Mouse (Mus musculus): ENCODE measurements around the gene Trpm3.
A peak's percentile ranks its signal among the peaks of the same experiment; 100 is the strongest.

The Trpm3 gene

DNA sequence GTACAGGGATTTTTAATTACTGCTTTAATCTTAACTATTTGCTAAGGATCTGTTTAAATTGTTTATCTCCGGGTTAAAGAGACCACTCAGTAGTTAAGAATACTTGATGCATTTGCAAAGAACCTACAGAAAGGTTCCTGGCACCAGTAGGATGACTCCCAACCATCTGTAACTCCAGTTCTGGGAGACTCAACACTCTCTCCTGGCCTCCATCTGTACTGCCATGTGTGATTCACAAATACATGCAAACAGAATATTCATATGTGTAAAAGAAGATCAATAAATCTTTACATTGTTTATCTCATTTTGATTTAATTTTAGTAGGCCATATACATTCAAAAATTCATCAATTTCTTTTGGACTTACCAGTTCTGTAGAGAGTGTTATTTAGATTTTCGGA is 731.0 kb downstream of the Trpm3 start:
- DNase-seq: no peak

DNA sequence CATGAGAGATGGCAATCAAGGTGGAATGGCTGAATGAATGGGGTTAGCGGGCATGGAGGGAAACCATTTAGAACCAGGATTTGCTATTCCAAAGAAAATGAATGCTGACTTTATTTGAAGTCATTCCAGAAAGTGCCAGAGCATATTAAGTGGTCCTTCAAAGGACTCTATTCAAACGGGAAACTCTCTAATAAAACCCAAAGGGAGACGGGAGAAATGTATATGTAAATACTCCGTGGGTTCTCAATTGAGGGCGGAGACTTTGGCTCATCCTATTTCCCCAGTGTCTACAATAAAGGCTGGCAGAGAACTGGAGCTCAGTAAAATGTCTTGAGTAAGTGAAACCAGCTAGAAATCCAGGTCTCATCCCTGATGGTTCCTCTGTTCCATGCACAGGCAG is 733.6 kb downstream of the Trpm3 start:
- DNase-seq: no peak

DNA sequence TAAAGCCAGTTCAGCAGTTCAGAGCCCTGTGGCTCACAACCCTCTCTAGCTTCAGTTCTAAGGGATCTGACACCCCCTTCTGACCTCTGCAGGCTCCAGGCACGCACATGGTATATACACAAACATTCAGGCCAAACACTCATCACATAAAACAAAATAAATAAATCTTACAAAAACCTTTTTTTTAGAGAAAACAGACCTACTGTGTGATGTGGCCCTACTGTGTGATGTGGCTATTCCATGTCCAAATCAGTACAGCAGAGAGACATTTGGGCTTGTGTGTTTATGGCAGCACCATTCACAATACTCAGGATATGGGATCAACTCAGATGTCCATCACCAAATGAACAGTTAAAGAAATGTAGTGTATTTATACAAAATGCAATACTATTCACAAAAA is 741.4 kb downstream of the Trpm3 start:
- no peak for DNase-seq

DNA sequence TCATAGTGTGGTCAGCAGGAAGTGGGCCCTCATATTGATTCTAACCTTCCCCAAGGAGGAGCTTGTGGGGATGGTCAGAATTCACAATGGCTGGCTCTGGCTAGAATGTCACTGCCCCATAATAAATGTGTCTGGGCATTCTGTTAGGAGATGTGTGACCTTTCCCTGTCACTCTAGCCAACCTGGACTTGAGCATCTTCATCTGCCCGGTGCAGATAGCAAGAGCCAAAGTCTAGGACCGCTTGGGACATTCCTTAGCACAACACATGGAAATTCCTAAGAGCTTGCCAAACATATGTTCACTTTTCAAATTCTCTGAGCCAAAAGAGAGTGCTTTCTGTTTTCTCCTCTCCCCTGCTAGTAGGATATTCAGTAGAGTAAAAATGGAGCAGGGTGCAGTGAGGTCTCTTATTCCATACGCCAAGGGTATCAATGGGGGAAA is 743.8 kb downstream of the Trpm3 start:
- peak; percentile 96 for DNase-seq

DNA sequence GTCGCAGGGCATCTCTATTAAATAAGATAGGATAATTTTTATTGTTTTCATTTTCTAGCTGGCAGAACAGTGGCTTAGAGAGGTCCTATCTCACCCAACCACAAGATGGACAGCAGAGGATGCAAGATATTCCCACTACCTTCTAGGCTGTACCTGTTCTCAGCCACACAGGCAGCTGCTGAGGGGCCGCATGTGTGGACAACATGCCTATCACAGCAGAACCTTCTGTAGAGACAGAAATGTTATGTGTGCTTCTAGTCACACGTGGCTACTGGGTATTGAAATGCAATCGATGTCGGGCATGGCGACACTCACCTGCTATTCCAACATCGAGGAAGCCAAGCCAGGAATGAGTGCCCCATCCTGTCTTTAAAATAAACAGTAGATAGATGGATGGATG is 744.3 kb downstream of the Trpm3 start:
- DNase-seq: no peak

DNA sequence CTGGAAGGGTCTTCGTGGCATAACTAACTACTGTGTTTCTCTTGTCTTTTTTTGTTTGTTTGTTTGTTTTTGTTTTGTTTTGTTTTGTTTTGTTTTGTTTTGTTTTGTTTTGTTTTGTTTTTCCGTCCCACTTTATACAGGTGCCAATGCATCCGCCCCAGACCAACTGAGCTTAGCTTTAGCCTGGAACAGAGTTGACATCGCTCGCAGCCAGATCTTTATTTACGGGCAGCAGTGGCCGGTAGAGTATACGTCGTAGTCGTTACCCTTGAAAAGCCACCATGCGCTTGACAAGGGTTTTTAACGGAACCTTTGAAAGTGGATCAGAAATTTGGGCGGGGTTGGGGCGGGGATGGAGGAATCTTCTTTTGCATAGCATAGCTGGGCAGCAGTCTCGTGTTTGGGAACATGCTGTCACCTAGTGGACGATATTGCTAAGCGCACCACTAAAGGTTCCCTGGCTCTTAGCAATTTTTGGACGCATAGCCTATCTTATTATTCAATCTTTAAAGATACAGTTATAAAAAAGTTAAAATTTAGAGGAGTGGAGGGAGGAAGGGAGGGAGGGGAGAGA is 745.0 kb downstream of the Trpm3 start:
- peak; percentile 94 for DNase-seq

DNA sequence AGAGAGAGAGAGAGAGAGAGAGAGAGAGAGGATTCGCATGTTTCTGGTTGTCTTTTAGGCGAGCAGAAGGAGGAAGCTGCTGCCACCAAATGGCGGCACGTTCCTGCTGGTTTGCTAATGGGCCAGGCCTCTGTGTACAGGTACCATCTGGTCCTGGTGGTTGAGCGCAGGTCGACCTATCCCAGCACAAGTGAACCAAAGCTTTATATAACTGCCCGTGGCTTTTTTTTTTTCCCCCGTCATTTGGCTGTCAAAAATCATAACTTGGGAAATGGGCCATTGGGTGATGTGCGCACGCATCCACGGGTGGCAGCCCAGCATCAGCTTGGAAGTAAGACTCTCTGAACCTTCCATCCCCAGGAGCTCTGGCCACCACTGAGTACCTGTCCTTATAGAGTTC is 745.5 kb downstream of the Trpm3 start:
- DNase-seq: peak; percentile 98

DNA sequence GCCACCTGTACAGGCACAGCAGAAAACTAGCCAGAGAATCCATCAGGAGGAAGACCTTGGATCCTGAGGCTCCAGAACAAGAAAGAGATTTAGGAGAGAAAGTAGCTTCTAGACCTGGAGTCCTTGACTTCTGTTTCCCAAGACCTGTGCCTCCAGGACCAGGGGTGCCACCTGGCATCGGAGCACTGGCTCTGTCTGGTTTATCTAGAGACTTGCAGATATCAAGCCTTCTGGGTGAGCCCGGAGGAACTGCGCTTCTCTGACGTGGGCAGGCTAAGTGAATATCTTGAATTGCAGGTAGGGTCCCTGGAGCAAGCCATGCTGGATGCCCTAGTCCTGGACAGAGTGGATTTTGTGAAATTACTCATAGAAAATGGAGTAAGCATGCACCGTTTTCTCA is 746.2 kb downstream of the Trpm3 start:
- no peak for DNase-seq

DNA sequence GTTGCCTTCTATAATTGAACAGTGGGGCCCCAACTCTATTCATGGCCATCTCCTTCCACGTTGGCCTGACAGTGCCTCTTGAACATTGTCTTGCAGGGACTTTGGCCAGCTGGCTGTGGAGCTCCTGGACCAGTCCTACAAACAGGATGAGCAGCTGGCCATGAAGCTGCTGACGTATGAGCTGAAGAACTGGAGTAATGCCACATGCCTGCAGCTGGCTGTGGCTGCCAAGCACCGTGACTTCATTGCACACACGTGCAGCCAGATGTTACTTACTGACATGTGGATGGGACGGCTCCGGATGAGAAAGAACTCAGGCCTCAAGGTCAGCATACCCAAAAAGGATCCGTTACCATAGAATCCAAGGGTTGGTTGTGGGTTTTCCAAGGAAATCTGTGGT is 763.0 kb downstream of the Trpm3 start:
- DNase-seq: no peak

DNA sequence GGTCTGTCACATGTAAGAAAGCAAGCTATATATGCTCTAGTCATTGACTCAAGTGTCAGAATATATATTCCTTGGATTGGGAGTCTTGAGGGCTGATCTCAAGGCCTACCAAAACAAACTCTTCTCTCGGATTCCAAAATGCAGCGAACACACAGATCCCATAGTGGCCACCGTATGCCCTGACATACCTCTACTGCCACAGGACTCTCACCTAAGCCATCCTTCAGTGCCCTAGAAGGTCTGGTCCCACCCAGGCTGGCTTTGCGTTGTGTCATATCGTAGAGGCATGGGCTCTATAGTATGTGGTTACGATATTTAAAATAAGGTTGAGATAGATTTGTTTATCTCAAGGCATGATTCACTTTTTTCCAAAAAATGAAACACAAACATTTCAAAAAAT is 763.5 kb downstream of the Trpm3 start:
- DNase-seq: no peak

DNA sequence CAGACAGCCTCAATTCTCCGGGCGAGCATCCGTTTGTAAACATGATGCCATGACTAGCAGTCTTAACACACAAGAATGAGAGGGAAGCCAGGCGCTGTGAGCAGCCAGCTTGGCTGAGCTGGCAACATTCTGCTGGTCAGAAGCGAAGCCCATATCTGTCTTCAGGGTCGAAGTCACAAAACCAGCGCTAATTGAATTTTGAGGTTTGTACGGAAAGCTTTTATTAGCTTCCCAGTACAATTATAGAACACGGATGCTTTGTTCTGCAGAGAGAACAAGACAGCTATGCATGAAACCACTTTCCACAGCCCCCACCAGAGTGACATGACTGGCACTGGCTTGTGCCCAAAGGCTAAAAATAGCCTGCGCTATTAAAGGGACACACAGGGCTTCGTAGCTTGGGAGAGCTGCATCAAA is 766.2 kb downstream of the Trpm3 start:
- DNase-seq: peak; percentile 92

DNA sequence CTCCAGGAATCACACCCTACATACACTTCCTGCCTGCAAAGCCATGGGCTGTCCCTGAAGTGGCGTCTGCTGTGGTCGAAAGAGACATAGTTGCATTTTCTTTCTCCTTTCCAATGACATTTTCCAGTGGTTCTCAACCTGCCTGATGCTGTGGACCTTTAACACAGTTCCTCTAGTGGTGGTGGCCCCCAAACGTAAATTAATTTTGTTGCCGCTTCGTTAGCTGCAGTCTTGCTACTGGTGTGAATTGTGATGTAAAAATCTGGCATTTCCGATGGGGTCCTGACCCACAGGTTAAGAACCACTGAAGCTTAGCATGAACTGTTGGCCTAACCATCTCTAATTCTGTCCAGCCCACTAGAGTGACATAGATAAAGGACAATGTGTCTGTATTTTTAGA is 771.8 kb downstream of the Trpm3 start:
- DNase-seq: no peak

DNA sequence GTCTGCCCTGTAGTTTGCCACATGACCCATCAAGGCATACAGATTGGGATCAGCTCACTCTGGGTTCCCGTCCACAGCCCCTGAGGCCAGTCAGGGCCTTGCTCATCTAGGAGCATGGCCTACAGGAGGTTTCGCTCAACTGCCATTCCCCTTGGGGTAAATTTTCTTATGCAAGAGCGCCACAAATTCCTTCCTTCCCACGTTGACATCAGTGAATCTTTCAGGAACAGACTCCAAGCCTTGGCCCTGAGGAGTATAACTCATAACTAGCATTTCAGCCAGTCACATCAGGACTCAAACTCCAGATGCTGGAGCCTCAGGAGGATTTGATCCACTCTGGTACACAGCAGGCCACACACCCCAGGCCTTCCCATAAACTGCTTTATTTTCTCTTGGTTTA is 774.1 kb downstream of the Trpm3 start:
- DNase-seq: no peak

DNA sequence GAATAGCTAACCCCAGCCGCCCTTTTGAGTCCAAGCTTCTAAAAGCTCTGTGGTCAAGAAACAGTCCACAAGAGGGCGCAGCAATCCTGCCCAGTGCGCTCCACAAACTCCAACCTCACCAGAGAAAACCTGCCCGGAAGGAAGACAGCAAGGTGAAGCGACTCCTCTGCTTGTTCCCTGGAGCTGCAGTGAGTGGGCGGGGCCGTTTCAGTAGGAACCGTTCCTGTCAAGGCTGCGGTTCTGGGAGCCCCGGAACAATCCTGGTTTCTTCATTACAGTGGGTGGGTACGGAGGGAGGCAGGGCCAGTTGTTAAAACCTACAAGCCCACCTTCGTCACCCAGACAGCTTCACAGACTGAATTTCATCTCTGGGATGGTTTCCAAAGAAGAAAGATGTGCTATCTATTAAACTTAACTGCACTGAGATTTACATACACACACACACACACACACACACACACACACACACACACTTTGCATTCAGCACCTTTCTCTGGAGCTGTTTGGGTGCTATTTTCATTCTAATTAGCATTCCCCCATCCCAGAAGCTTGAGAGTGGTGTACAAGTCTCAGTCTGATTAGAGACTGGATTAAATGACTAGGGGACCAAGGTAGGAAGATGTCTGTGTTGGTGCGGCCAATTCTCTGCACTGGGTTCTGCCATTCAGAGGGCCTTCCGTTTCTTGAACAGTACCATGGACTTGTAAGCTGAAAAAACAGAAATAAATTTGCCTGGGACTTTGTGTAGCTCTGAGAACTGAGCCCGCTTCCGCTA is 777.2 kb downstream of the Trpm3 start:
- DNase-seq: peak; percentile 95

DNA sequence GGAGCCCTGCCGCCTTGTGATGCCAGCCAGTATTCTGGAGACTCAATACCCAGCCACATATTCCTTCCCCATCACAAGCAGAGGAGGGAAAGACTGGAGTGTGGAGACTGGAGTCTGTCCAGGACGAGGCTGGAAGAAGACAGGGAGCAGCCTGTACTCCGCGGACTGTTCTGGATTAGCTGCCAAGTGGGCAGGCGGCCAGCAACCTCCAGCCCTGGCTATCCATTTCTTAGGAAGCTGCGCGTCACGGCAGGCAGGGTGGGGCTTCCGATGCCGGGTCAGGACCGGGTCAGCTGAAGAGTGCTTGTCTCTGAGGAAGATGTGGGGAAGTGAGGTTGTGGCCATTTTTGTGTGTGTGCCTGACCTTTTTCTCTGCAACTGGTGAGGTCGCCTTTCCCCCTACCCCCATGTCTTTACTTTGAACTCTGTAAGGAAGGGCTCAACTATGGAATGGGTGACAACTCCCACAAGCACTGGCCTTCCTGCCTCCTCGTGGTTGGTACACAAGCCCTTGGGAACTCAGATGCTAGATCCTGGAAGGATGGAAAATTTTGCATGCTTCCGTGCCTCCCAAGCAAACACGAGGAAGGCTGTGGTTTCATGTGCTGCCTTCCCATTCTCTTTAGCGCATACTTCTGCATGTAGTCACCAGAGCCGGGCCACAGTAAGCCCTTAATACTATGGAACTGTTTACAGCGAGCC is 777.9 kb downstream of the Trpm3 start:
- DNase-seq: peak; percentile 99

DNA sequence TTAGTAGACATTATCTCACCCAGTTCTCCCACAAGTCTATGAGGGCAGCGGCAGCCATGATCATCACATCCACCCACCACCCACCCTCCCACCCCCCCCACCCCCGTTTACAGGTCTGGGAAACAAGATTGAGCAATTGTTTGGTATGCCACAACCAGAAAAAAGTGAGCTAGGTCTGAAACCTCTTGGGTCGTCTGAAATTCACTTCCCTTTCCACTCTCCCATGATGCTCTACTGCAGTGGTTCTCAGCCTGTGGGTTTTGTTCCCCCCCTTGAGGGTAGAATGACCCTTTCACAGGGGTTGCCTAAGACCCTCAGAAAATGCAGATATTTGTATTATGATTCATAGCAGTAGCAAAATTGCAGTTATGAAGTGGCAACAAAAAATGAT is 778.5 kb downstream of the Trpm3 start:
- no peak for DNase-seq

DNA sequence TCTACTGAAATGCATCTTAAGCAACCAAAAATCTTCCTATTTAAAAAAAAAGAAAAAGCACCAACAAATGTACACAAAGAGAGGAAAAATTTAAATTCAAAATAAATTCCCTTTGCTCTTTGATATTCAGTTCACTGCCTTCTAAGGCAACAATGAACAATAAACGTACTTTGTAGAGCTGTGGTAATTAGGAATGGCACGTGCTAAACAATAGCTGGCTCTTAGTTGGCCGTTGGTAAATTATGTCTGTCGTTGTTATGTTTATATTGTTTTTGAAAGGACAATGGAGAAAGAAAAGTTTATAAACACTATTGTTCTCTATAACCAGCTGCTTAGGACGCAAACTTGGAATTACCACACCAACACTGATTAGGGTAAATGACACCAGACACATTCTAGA is 782.1 kb downstream of the Trpm3 start:
- no peak for DNase-seq

DNA sequence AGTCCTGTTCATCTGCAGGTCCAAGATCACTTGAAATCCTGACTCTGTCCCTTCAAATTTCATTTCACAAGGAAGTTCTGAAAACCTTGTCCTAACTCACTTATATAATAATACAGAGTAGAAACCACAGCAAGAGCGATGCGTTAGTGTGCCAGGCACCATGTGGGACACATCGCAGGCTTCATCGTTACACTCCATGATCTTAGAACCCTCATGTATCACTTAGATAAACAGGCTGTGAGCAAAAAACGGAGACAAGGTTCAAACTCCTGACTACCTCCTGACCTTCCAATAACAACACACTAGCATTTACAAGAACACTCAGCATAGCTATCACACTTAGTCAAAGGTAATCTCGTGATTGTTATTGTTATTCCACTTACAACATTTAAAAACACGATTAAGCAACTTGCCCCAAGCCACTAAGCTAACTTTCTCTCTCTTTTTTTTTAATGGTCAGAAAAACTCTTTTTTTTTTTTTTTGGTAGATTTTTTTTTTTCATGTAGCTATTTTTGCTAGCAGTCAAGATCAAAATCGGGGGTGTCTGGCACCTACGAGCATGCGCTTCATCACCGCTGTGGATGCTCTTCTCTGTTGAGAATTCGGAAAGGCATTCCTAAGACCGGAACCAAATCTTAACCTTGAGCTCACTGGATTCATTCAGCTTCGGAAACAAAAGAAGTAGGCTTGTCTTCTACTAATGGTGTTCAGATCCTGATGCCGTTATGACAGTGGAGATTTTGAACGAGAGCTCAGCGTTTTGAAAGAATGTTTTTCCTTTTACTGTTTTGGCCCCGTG is 784.2 kb downstream of the Trpm3 start:
- DNase-seq: no peak

DNA sequence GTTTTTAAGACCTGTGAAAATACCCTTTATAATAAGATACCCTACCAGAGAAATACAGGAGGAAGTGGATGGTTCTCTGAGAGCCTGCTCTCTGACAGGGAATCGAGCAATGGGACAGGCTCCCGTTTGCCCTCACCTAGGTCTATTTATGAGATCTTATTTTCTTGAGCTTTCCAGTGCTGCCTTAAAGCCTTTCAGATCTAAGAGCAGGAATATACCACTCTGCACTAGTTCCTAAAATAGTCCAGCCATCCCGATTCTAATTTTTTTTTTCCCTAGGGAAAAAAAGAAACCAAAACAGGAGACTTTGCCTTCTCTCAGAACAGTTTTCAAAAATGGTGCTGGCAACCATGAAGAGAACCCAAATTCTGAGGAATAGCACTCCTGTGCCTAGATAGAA is 786.4 kb downstream of the Trpm3 start:
- no peak for DNase-seq

DNA sequence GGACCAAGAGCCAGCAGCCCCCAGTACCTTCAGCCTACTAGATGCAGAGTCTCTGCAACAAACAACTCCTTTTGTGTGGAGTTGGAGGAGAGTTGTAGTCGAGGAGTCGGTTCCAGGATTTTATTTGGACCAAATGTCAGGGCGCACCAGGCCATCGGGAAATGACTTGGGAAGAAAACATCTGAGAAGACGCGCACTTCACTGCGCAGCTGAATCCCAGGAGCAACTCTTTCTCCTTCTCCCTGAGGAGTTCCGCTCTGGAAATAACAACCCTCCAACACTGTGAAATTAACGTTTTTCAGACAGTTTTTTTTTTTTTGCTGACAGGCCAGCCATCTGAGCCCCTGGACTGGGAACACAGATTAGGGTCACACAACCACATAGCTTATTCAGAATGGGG is 787.9 kb downstream of the Trpm3 start:
- no peak for DNase-seq

DNA sequence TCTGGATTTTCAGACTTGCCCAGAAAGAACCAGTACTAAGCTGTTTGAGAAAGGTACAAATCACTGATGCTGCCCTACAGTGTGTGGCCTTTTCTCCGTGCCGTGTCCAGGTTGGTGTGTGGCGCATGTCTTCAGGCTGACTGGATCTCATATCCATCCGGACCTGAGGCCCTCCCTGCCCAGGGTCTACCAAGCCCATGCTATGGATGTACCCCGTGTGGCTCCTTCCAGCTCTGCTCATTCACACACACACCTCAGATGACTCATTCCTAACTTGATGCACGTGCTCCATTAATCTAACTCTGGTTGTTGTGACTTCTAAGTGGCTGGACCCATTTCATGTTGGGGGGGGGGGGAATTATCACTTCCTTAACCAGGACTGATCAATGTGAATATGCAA is 789.5 kb downstream of the Trpm3 start:
- DNase-seq: no peak

DNA sequence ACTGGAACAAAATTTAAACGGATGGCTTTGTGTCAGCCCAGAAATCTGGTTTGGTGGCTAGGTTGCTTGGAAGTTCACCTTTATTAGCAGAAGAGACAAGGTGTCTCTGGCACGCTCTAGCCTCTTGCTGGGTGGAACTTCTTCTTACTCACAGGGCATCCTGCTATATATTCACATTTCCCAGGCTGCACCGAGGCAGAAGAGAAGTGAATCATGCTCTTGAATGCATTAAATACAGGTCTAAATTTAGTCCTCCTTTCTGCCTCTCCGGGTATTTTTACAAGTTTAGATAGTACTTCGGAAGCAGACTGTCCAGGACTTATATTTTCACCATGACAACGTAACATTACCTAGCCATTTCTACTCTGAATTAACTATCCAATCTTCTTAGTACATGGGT is 790.9 kb downstream of the Trpm3 start:
- DNase-seq: no peak

DNA sequence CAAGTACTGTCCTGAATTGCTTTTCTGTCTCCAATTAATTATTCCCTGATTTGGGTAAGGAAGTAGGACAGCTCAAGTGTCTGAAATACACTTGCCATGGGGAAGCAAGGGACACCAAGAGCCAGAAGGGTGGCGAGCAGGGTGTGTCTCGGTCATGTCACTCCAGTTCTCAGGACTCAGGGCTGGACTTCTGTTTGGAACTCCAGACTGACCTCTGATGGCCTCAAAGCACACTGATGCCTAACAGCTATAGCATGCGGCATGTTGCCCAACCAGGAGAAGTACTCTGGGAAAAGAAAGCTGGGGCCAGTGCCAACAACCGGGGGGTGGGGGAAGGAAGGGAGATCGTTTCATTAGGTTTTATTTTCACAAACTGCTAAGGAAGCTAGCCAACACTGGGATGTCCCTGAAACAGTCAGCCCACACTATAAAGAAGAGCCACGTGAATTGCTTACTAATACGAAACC is 791.6 kb downstream of the Trpm3 start:
- DNase-seq: peak; percentile 65
